Mouse (Mus musculus) erythroblast, embryonic 14.5 days (primary cell): ENCODE data around the gene Vti1a. TPM values are rescaled to one million over a fixed set of nuclear protein-coding genes. Genes with fewer than 3 reads are reported as not detected.

Source experiments
- H3K27me3 ChIP-seq: 2 replicates; pipeline ENCODE4 v1.6.1; 2012; ENCODE audit warnings: inconsistent platforms; ENCODE audit not compliant: control insufficient read depth
- H3K36me3 ChIP-seq: 2 replicates; pipeline ENCODE4 v1.6.1; 2012; ENCODE audit warnings: mild to moderate bottlenecking, inconsistent platforms; ENCODE audit not compliant: control insufficient read depth
- H3K4me1 ChIP-seq: 2 replicates; pipeline ENCODE4 v1.6.1; 2012; ENCODE audit warnings: inconsistent platforms; ENCODE audit not compliant: control insufficient read depth
- H3K4me3 ChIP-seq: replicated peaks from 2 replicates; pipeline ENCODE3; 2012; ENCODE audit warnings: moderate library complexity, mild to moderate bottlenecking, inconsistent platforms
- H3K9me3 ChIP-seq: 2 replicates; pipeline ENCODE4 v1.6.1; 2012; ENCODE audit warnings: low read length, inconsistent platforms, mixed read lengths; ENCODE audit not compliant: control insufficient read depth
- GATA1 ChIP-seq: IDR thresholded peaks from 2 replicates; pipeline ENCODE4 v1.6.1; 2012; ENCODE audit warnings: low read length, inconsistent platforms, mixed read lengths
- TAL1 ChIP-seq: IDR thresholded peaks from 3 replicates; pipeline ENCODE4 v1.6.1; 2012; ENCODE audit warnings: low read length, inconsistent platforms, mixed read lengths
- polyA plus RNA-seq: library from polyadenylated mRNA; stranded (reverse); fragments of >175 nt; gene quantifications from 2 replicates; pipeline ENCODE4 v1.2.3, GENCODE M21; 2012

The Vti1a gene
- polyA plus RNA-seq, 1 experiment = 1.0 TPM

- no peaks in the 10 kb centered on the region; the same call in 1 of the 2 replicates for H3K36me3 ChIP-seq
Observed at GRCm38 (mm10) chr19:55596804-55597203, 280.7 kb downstream of the Vti1a start.

GRCm38 (mm10) chr19:55597296-55597695 is 281.2 kb downstream of the Vti1a start:
- Histone ChIP-seq H3K4me3 (no peak overlapping the region), H3K9me3 (no peaks in the 10 kb centered on the region), H3K27me3 (no peaks in the 10 kb centered on the region), H3K4me1 (no peaks in the 10 kb centered on the region), H3K36me3 (no peaks in the 10 kb centered on the region; the same call in 1 of the 2 replicates)
- TF ChIP-seq GATA1 = no peak
- no peak for TF ChIP-seq TAL1

More at GRCm38 (mm10) chr19:55596804-55597203, 280.7 kb downstream of the Vti1a start:
- H3K4me1 ChIP-seq = no peaks in the 10 kb centered on the region
- TF ChIP-seq TAL1 = no peak
- TF ChIP-seq GATA1 = no peak
- no peak overlapping the region for H3K4me3 ChIP-seq
- H3K9me3 ChIP-seq = no peaks in the 10 kb centered on the region
- H3K27me3 ChIP-seq = no peaks in the 10 kb centered on the region

GRCm38 (mm10) chr19:55597951-55598350 is 281.9 kb downstream of the Vti1a start:
- no peaks in the 10 kb centered on the region; the same call in 1 of the 2 replicates for H3K36me3 ChIP-seq
- TF ChIP-seq TAL1 (no peak), GATA1 (no peak)
- no peak overlapping the region for H3K4me3 ChIP-seq
- H3K4me1 ChIP-seq = no peaks in the 10 kb centered on the region
- H3K9me3 ChIP-seq = no peaks in the 10 kb centered on the region
- H3K27me3 ChIP-seq = no peaks in the 10 kb centered on the region

- no peak for TF ChIP-seq GATA1
- TF ChIP-seq TAL1 = no peak
- Histone ChIP-seq H3K36me3 (no peaks in the 10 kb centered on the region; the same call in 1 of the 2 replicates), H3K4me3 (no peak overlapping the region), H3K27me3 (no peaks in the 10 kb centered on the region), H3K4me1 (no peaks in the 10 kb centered on the region), H3K9me3 (no peaks in the 10 kb centered on the region)
Observed at GRCm38 (mm10) chr19:55599124-55599523, 283.0 kb downstream of the Vti1a start.

GRCm38 (mm10) chr19:55607725-55608124 is 291.6 kb downstream of the Vti1a start:
- no peaks in the 10 kb centered on the region for H3K9me3 ChIP-seq
- H3K27me3 ChIP-seq = no peaks in the 10 kb centered on the region
- H3K4me3 ChIP-seq = no peak overlapping the region
- H3K36me3 ChIP-seq = no peaks in the 10 kb centered on the region; the same call in 1 of the 2 replicates
- H3K4me1 ChIP-seq = peaks cover 4% of the 10 kb centered on the region
- TF ChIP-seq TAL1 (no peak), GATA1 (no peak)

GRCm38 (mm10) chr19:55608858-55609375 is 292.8 kb downstream of the Vti1a start:
- Histone ChIP-seq H3K36me3 (no peaks in the 10 kb centered on the region; the same call in 1 of the 2 replicates), H3K27me3 (no peaks in the 10 kb centered on the region), H3K4me1 (peaks cover 4% of the 10 kb centered on the region), H3K4me3 (no peak overlapping the region), H3K9me3 (no peaks in the 10 kb centered on the region)
- TF ChIP-seq TAL1 = no peak
- TF ChIP-seq GATA1 = no peak

GRCm38 (mm10) chr19:55609806-55610205 is 293.7 kb downstream of the Vti1a start:
- H3K27me3 ChIP-seq = no peaks in the 10 kb centered on the region
- H3K9me3 ChIP-seq = no peaks in the 10 kb centered on the region
- H3K4me3 ChIP-seq = no peak overlapping the region
- H3K4me1 ChIP-seq = peaks cover 4% of the 10 kb centered on the region
- TF ChIP-seq TAL1 (no peak), GATA1 (no peak)
- H3K36me3 ChIP-seq = no peaks in the 10 kb centered on the region; the same call in 1 of the 2 replicates

GRCm38 (mm10) chr19:55615743-55616142 is 299.6 kb downstream of the Vti1a start:
- Histone ChIP-seq H3K36me3 (no peaks in the 10 kb centered on the region; the same call in 1 of the 2 replicates), H3K27me3 (no peaks in the 10 kb centered on the region), H3K9me3 (no peaks in the 10 kb centered on the region), H3K4me3 (no peak overlapping the region), H3K4me1 (no peaks in the 10 kb centered on the region)
- TF ChIP-seq GATA1 = no peak

GRCm38 (mm10) chr19:55616276-55616675 is 300.2 kb downstream of the Vti1a start:
- Histone ChIP-seq H3K4me3 (no peak overlapping the region), H3K9me3 (no peaks in the 10 kb centered on the region), H3K27me3 (no peaks in the 10 kb centered on the region), H3K4me1 (no peaks in the 10 kb centered on the region), H3K36me3 (no peaks in the 10 kb centered on the region; the same call in 1 of the 2 replicates)
- TF ChIP-seq GATA1 = no peak

- no peak overlapping the region for H3K4me3 ChIP-seq
- no peaks in the 10 kb centered on the region; the same call in 1 of the 2 replicates for H3K36me3 ChIP-seq
- H3K4me1 ChIP-seq = no peaks in the 10 kb centered on the region
- H3K27me3 ChIP-seq = no peaks in the 10 kb centered on the region
- H3K9me3 ChIP-seq = no peaks in the 10 kb centered on the region
- TF ChIP-seq TAL1 (no peak), GATA1 (no peak)
Observed at GRCm38 (mm10) chr19:55616937-55617336, 300.8 kb downstream of the Vti1a start.
